Mouse (Mus musculus) forebrain, embryonic 12.5 days (tissue): ENCODE results near the gene Krtap28-10. TPM values are rescaled to one million over a fixed set of nuclear protein-coding genes. Genes with fewer than 3 reads are reported as not detected.
A peak's percentile ranks its signal among the peaks of the same experiment; 100 is the strongest.

ENCODE experiments used
- ATAC-seq: fragments of 200-750 bp; cut with Nextera tagmentation; 2 replicates; pipeline ENCODE4 v1.8.0; 2017; ENCODE audit warnings: moderate TSS enrichment; ENCODE audit not compliant: low FRiP score
- H3K27ac ChIP-seq: fragments of 300-500 bp; sonication (generic); 2 replicates; pipeline ENCODE4 v1.5.1; 2016; ENCODE audit warnings: mild to moderate bottlenecking
- H3K27me3 ChIP-seq: fragments of 300-500 bp; sonication (generic); 2 replicates; pipeline ENCODE4 v1.6.1; 2016; ENCODE audit warnings: mild to moderate bottlenecking
- H3K36me3 ChIP-seq: fragments of 300-500 bp; sonication (generic); replicated peaks from 2 replicates; pipeline ENCODE4 v1.6.1; 2016; ENCODE audit warnings: mild to moderate bottlenecking
- H3K4me1 ChIP-seq: fragments of 300-500 bp; sonication (generic); 2 replicates; pipeline ENCODE4 v1.6.1; 2016
- H3K4me2 ChIP-seq: fragments of 300-500 bp; sonication (generic); 2 replicates; pipeline ENCODE4 v1.6.1; 2016; ENCODE audit warnings: mild to moderate bottlenecking, moderate library complexity
- H3K4me3 ChIP-seq: fragments of 300-500 bp; sonication (generic); replicated peaks from 2 replicates; pipeline ENCODE4 v1.5.1; 2016; ENCODE audit warnings: mild to moderate bottlenecking
- H3K9ac ChIP-seq: fragments of 300-500 bp; sonication (generic); 2 replicates; pipeline ENCODE4 v1.6.1; 2016; ENCODE audit warnings: mild to moderate bottlenecking
- H3K9me3 ChIP-seq: fragments of 300-500 bp; sonication (generic); 2 replicates; pipeline ENCODE4 v1.6.1; 2016
- WGBS: fragments of 180-500 bp; shearing (Covaris S2); methylation state at CpG from one replicate; pipeline ENCODE4 v1.1.7; 2016; 5-methylcytosine and 5-hydroxymethylcytosine counted together
- polyA plus RNA-seq: library from polyadenylated mRNA; unstranded; fragments of >200 nt; fragmentation: Nextera tagmentation; extraction: Ambion mirVana; gene quantifications from 2 replicates; pipeline ENCODE4 v1.2.1, GENCODE M21; 2016

The Krtap28-10 gene
- polyA plus RNA-seq, 1 experiment from 2014 or later: not detected

DNA sequence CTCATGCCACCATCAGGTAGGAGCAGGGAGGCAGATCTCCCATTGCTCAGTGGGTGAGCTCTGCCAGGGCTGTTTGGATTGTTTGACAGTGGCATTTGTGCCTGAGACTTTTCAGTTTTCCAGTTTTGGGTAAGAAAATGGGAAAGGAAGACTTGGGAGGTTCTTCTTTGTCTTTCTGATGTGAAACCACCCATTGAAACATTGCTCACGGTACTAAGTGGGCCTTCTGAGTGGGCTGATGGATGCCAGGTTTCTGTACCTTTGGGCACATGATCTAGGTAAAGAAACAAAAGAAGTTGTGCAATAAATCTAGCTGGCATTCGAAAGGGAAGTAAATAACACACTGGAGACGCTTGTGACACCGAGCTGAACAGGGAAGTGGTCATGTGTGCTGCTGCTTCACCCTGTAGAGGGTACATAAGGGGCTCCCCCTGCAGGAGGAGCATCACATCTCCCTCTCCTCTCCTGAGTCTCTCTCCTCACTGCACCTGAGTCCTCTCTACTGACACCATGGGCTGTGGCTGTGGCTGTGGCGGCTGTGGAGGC, 2.7 kb upstream of the Krtap28-10 start, which contains the start of gene Gm47969:
Gene Gm47969 (plus strand): TSS at position 51 of the 546 bp plus-strand sequence.
- WGBS: 96% methylated on average over 5 of the region's 5 CpGs

DNA sequence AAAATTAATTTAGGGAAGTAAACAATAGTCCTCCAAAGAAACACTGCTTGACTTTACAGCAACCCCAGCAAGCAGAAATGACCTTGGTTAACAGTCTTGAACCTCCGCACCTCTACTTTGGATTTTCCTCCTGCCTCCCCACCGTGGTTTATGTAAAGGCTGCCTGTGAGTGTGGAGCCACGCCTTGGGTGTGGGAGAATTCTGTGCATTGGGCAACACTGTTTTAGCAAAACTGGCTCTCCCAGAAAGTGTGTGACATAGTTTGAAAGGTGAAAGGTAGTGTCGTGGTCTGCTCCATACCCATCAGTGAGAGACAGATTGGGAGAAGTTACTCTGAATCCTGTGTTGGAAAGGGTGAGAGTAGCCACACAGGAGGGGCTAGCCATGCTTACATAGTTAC, 3.2 kb downstream of the Krtap28-10 start:
- Histone ChIP-seq H3K27me3 (0 out of 2 replicates have a peak, but pooled peaks cover 3% of the 10 kb centered on the region), H3K4me1 (peaks cover 5% of the 10 kb centered on the region; the same call in 1 of the 2 replicates), H3K27ac (no peak overlapping the region), H3K9me3 (no peaks in the 10 kb centered on the region), H3K9ac (no peak overlapping the region), H3K4me2 (no peak overlapping the region), H3K4me3 (no peak overlapping the region), H3K36me3 (no peaks in the 10 kb centered on the region)
- no peak for ATAC-seq
- WGBS: 78% methylated on average over 4 of the region's 4 CpGs

More for the DNA sequence above, 2.7 kb upstream of the Krtap28-10 start, which contains the start of gene Gm47969:
- H3K9ac ChIP-seq: no peak within 1 kb of the TSS
- 0 out of 2 replicates have a peak, but pooled peaks cover 3% of the 10 kb centered on the region for H3K27me3 ChIP-seq
- H3K4me1 ChIP-seq: no peaks in the 10 kb centered on the region
- no peak for ATAC-seq
- H3K9me3 ChIP-seq: no peaks in the 10 kb centered on the region
- no peak within 1 kb of the TSS for H3K27ac ChIP-seq
- H3K36me3 ChIP-seq: no peaks in the 10 kb centered on the region
- H3K4me2 ChIP-seq: no peak within 1 kb of the TSS
- H3K4me3 ChIP-seq: no peak within 1 kb of the TSS

DNA sequence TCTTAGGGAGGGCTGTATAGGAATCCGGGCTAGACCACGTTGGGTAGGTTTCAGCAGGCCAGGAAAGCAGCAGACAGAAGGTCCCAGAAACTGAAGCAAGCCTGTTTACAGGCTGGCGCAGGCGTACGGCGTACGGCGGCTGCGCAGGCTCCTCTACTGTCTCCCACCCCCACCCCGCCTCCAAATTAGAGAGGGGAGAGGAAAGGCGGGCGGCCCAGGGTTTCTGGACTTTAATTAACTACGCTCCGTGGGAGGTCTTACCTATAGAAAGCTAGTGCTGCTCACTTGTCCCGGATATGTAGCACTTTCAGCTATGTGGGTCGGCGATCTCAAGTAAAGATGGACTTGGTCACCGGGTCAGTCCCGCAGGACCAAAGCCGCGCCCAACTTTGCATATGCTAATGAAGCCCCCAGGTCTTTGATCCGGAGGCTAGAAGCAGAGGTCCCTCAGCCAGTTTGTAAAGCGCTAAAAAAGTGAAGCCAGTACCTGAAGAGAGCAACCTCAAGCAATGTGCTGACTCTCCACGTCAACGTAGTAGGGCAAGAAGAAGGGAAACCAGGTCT, 4.1 kb downstream of the Krtap28-10 start, which contains the start of gene Slc19a3:
Gene Slc19a3 (minus strand): TSS at position 340 of the 564 bp plus-strand sequence.
- Histone ChIP-seq H3K9ac (peak within 1 kb of the TSS; percentile 42), H3K4me1 (peaks cover 5% of the 10 kb centered on the region; the same call in 1 of the 2 replicates), H3K4me2 (peak within 1 kb of the TSS; percentile 64), H3K9me3 (no peaks in the 10 kb centered on the region), H3K4me3 (peak within 1 kb of the TSS; percentile 45), H3K27me3 (0 out of 2 replicates have a peak, but pooled peaks cover 3% of the 10 kb centered on the region), H3K36me3 (no peaks in the 10 kb centered on the region), H3K27ac (no peak within 1 kb of the TSS)
- peak; percentile 90 for ATAC-seq
- under 1% methylated on average over 25 of the region's 25 CpGs for WGBS

GRCm38 (mm10) chr1:83036892-83037667, 5.2 kb downstream of the Krtap28-10 start:
- no peak for ATAC-seq
- peaks cover 5% of the 10 kb centered on the region; the same call in 1 of the 2 replicates for H3K4me1 ChIP-seq
- H3K9ac ChIP-seq: no peak overlapping the region
- no peak overlapping the region for H3K27ac ChIP-seq
- 63% methylated on average over 11 of the region's 11 CpGs for WGBS
- no peaks in the 10 kb centered on the region for H3K9me3 ChIP-seq
- no peak overlapping the region for H3K4me3 ChIP-seq
- no peaks in the 10 kb centered on the region for H3K27me3 ChIP-seq
- H3K4me2 ChIP-seq: no peak overlapping the region
- no peaks in the 10 kb centered on the region for H3K36me3 ChIP-seq

- Histone ChIP-seq H3K9ac (no peak overlapping the region), H3K36me3 (no peaks in the 10 kb centered on the region), H3K4me1 (peaks cover 5% of the 10 kb centered on the region; the same call in 1 of the 2 replicates), H3K27me3 (no peaks in the 10 kb centered on the region), H3K4me3 (no peak overlapping the region), H3K27ac (no peak overlapping the region), H3K9me3 (no peaks in the 10 kb centered on the region), H3K4me2 (no peak overlapping the region)
- no peak for ATAC-seq
- 68% methylated on average over 5 of the region's 5 CpGs for WGBS
Measured at GRCm38 (mm10) chr1:83034509-83034908, 7.8 kb downstream of the Krtap28-10 start.

- no peaks in the 10 kb centered on the region for H3K36me3 ChIP-seq
- ATAC-seq: no peak
- no peaks in the 10 kb centered on the region for H3K4me1 ChIP-seq
- H3K27ac ChIP-seq: no peak overlapping the region
- no peaks in the 10 kb centered on the region for H3K27me3 ChIP-seq
- no peaks in the 10 kb centered on the region for H3K9me3 ChIP-seq
- no peak overlapping the region for H3K9ac ChIP-seq
- WGBS: 93% methylated on average over 6 of the region's 6 CpGs
- H3K4me2 ChIP-seq: no peak overlapping the region
- H3K4me3 ChIP-seq: no peak overlapping the region
Measured at GRCm38 (mm10) chr1:83032508-83032907, 9.8 kb downstream of the Krtap28-10 start.

DNA sequence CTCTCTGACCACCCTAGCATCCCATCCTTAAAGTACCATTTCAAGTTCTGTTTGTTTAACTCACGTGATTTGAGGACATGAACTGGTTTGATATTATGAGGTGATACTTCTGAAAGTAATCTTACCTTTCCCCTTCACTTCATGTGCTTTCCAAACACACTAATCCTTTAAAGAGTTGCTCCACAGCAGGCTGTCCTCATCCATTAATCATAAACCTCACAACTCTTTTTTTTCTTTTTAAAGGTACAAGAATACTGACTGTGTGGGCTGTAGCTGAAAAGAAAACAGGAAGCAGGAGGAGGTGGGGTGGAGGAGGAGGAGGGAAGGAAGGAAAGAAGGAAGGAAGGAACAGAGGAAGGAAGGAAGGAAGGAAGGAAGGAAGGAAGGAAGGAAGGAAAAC, 10.3 kb downstream of the Krtap28-10 start:
- Histone ChIP-seq H3K4me3 (no peak overlapping the region), H3K4me2 (no peak overlapping the region), H3K9me3 (no peaks in the 10 kb centered on the region), H3K4me1 (no peaks in the 10 kb centered on the region), H3K36me3 (no peaks in the 10 kb centered on the region), H3K27ac (no peak overlapping the region), H3K9ac (no peak overlapping the region), H3K27me3 (no peaks in the 10 kb centered on the region)
- no peak for ATAC-seq
- WGBS: 49% methylated on average over 1 of the region's 1 CpGs

- Histone ChIP-seq H3K4me1 (no peaks in the 10 kb centered on the region), H3K4me3 (no peak overlapping the region), H3K36me3 (no peaks in the 10 kb centered on the region), H3K27me3 (no peaks in the 10 kb centered on the region), H3K9ac (no peak overlapping the region), H3K9me3 (no peaks in the 10 kb centered on the region), H3K27ac (no peak overlapping the region), H3K4me2 (no peak overlapping the region)
- 69% methylated on average over 1 of the region's 1 CpGs for WGBS
- ATAC-seq: no peak
Measured at GRCm38 (mm10) chr1:83016556-83016955, 25.7 kb downstream of the Krtap28-10 start.

GRCm38 (mm10) chr1:83015329-83015879, 26.9 kb downstream of the Krtap28-10 start:
- H3K4me2 ChIP-seq: no peak overlapping the region
- 92% methylated on average over 10 of the region's 10 CpGs for WGBS
- ATAC-seq: no peak
- H3K4me1 ChIP-seq: no peaks in the 10 kb centered on the region
- H3K27me3 ChIP-seq: no peaks in the 10 kb centered on the region
- no peaks in the 10 kb centered on the region for H3K9me3 ChIP-seq
- H3K36me3 ChIP-seq: no peaks in the 10 kb centered on the region
- H3K9ac ChIP-seq: no peak overlapping the region
- no peak overlapping the region for H3K27ac ChIP-seq
- no peak overlapping the region for H3K4me3 ChIP-seq

DNA sequence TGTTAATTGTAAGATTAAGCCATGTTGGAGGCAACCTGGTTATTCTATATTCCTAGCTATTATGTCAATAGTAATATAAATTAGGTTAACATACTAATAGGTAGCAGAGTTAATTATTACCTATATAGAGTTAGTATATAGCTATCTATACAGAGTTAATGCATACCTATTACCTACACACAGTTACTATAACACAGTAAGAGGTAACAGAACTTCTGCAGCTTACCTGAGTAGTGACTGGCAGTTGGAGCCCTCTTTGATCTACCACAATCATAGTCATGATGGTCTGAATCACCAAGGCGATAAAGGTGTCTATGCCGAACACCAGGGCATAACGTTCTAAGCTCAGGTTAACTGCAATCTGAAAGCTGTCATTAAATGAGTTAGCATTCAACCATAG, 27.8 kb downstream of the Krtap28-10 start:
- Histone ChIP-seq H3K9me3 (no peaks in the 10 kb centered on the region), H3K4me2 (no peak overlapping the region), H3K27ac (no peak overlapping the region), H3K4me3 (no peak overlapping the region), H3K36me3 (no peaks in the 10 kb centered on the region), H3K27me3 (no peaks in the 10 kb centered on the region), H3K9ac (no peak overlapping the region), H3K4me1 (no peaks in the 10 kb centered on the region)
- 95% methylated on average over 3 of the region's 3 CpGs for WGBS
- no peak for ATAC-seq

- H3K4me1 ChIP-seq: no peaks in the 10 kb centered on the region
- no peak for ATAC-seq
- H3K9ac ChIP-seq: no peak overlapping the region
- no peak overlapping the region for H3K27ac ChIP-seq
- H3K27me3 ChIP-seq: no peaks in the 10 kb centered on the region
- H3K9me3 ChIP-seq: no peaks in the 10 kb centered on the region
- no peaks in the 10 kb centered on the region for H3K36me3 ChIP-seq
- H3K4me3 ChIP-seq: no peak overlapping the region
- WGBS: 79% methylated on average over 6 of the region's 6 CpGs
- H3K4me2 ChIP-seq: no peak overlapping the region
Measured at GRCm38 (mm10) chr1:83007471-83007870, 34.8 kb downstream of the Krtap28-10 start.
